Mouse (Mus musculus) inflammation-experienced regulatory T-cells, adult 6 months (primary cell): ENCODE results near the gene Rusc2. TPM values are rescaled to one million over a fixed set of nuclear protein-coding genes. Genes with fewer than 3 reads are reported as not detected.

Experiments used
- ATAC-seq: one replicate; pipeline ENCODE4 v1.8.0; 2017
- polyA plus RNA-seq, 3 experiments: library from polyadenylated mRNA; unstranded; fragments of 100-300 nt; shearing (Covaris generic); gene quantifications; one replicate each; pipeline ENCODE4 v1.2.1; 2017

The Rusc2 gene
- polyA plus RNA-seq, 3 experiments from 2014 or later, result not detected

DNA sequence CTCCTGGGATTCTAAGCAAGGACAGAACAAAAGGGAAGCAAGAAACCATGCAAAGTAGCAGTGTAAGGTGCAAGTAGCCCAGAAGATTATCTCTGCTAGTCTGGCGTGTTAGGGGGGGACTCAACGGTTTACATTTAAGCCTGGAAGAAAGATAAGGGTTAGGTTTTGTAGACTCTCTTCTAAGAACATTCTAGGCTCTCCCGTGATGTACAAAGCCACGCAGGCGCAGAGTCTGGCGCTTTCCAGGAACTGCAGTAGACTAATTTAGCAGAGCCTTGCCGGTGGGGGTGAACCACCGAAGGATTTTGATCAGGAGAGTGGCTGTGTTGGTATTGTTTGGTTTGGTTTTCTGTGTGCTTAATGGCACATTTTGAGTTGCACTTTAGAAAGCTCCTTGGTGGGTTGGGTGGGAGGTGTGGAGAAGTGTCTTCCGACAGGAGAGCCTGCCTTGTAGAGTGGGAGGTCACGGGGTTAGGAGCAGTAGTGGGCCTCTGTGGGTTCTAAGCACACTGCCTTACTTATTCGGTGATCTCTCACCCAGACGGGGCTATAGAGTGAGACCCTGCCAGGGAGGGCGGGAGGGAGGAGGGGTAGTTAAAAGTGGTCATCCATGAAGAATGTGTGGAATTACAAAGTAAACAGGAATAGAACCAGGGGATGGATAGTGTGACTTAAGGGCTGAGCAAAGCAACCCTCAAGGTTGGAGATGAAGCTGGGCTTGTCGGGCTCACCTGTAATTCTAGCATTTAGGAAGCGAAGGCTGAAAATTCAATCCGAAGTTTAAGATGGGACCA, 35.7 kb downstream of the Rusc2 start:
- ATAC-seq, result no peak

DNA sequence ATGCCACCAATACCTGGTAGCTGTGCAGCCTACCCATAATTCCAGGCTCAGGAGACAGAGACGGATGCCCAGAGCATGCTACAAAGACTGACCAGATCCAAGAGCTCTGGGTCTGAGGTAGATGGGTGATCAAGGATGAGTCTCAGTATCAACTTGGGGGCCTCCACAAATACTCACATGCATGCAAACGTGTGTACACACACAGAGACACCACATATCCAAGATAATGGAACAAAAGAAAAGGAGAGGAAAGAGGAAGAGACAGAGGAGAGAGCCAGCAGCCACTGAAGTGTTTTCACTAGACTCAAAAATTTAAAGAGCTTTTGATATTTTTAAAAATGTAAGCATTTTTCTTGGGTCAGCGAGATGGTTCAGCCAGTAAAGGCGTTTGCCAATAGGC, 36.7 kb downstream of the Rusc2 start:
- ATAC-seq, result no peak

DNA sequence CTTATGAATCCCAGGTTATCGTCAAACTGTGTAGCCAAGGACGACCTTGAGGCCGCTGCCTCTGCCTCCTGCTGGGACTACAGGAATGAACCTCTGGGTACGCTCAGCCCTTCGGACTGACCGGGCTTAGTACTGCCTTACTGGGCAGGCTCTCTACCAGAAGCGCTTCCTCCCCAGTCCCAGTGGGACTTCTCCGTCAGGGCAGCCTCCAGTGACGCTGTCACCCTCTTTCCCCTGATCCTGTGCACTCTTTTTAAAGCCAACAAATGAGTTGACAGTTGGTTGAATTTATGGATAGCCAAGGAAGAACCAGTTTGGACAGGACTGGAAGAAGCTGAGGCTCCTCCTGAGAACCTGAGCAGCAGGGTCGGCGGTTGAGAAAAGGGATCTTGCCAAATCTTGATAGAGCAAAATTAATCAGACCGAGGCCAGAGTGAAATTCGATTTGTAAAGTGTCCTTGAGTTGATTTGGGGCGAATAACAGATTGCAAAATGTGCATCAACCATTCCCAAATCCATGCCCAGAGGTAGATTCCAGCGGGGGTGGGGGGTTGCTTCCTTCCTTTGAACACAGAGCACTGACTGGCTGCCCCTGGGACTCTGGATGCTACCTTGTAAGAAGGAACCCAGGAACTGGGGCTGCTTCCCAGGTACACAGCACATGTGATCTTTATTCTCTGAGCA, 37.3 kb downstream of the Rusc2 start:
- no peak for ATAC-seq

DNA sequence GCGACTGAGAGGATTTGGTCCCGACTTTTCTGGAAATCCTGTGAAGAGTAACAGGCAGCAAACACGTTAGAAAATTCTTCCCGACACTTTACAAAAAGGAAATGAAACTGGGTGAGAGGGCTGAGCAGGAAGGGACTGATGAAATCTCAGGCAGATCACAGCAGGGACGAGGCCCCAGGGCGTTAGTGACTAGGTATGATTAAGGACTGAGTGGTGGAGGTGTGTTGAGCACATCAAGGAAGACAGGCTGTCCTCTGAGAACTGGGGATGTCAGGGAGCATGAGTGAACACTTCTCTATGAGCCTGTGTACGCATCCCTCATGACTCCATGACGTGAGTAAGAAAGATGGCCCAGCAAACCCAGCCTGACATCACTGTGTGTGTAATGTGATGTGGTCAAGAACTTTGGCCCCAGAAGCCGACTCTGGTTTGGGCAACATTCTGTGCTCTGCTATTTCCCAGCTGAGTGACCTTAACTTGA, 38.1 kb downstream of the Rusc2 start:
- ATAC-seq, result no peak

DNA sequence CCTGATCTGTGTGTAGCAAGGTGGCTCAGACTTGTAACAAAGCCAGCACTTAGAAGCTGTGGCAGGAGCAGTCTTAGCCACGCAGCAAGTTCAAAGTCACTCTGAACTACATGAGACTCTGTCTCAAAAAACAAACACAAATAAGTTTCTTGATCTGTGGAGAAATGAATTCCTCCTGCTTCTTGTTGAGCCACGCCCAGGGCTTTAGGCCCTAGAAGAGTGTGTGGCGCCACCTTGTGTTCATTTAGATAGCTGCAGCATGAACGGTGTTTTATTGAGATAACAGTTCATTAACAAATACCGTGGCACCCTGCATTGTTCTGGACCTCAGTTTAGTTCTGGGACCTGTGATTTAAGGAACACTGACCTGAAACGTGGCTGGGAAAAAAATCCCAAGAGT, 38.5 kb downstream of the Rusc2 start:
- ATAC-seq, result peak; percentile 65

DNA sequence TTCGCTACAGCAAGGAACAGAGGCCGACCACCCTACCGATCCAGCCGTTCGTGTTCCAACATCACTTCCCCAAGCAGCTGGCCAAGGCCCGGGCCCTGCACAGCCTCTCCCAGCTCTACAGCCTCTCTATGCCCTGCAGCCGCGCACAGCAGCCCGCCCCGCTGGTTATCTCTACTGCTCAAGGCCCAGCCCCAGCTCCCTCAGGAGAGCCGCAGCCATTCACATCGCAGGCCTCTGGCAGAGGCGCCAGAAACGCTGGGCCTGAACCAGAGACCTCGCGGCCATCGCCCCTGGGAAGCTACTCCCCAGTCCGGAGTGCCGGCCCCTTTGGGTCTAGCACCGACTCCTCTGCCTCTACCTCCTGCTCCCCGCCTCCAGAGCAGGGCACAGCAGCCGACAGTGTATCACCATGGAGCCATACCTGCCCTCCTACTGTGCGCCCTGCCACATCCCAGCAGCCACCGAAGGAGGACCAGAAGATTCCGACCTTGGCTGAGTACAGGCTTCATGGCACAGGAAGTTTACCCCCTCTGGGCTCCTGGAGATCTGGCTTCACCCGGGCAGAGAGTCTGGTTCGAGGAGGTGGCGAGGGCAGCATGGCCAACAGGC, 40.0 kb downstream of the Rusc2 start:
- no peak for ATAC-seq

DNA sequence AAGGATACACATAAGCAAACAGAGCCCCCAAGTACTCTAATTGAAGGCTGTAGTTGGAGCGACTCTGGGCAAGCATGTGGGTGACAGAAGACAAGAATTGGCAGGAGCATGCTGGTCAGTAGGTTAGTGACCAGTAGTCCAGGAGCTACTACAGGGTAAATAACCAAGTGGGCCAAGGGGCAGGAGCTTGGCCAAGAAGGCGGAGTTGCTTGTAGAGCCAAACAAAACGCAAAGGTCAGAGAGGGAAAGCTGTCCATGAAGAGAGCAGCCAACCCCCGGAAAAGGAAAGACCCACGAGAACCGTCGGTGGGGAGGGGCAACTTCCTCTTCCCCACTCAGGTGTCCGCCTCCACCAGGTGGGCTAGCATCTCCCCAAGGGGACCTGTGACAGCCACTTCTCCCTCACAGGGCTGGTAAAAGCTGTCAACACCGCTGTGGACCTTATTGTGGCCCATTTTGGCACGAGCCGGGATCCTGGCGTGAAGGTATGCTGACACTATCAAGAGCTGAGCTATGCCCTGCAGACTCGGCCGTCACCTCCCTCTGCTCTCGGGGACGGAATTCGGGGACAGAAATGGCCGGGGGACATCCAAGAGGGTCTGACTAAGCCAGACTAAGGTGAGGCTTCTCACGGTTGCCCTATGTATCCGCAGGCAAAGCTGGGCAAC, 41.6 kb downstream of the Rusc2 start:
- no peak for ATAC-seq

DNA sequence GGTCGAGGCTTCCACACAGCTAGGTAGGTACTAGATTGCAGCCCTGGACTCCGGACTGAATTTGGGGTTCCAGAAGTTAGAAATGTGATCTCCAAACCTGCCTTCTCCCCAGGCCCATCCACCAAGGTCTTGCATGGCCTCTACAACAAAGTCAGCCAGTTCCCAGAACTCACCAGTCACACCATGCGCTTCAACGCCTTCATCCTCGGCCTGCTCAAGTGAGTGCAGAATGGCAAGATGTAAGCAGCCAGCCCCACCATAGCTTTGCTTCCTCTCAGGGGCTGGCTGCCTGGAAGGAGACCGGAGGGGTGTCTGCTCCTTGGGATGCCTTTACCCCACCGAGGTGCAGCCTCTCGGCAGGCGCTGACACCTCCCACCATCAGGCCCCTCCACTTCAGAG, 42.3 kb downstream of the Rusc2 start:
- ATAC-seq, result no peak

DNA sequence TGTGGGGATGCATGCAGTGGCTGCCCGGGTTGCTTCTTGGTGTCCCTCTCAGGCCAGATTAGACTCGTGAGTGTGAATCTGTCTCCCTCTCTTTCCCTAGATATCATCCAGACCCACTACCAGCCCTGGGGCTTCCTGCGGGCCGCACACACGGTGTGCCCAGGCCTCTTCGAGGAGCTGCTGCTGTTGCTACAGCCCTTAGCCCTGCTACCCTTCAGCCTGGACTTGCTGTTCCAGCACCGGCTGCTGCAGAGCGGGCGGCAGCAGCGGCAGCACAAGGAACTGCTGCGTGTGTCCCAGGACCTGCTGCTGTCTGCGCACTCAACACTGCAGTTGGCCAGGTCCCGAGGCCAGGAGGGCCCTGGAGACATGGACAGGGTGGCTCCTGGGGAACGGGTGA, 43.4 kb downstream of the Rusc2 start:
- ATAC-seq, result no peak

DNA sequence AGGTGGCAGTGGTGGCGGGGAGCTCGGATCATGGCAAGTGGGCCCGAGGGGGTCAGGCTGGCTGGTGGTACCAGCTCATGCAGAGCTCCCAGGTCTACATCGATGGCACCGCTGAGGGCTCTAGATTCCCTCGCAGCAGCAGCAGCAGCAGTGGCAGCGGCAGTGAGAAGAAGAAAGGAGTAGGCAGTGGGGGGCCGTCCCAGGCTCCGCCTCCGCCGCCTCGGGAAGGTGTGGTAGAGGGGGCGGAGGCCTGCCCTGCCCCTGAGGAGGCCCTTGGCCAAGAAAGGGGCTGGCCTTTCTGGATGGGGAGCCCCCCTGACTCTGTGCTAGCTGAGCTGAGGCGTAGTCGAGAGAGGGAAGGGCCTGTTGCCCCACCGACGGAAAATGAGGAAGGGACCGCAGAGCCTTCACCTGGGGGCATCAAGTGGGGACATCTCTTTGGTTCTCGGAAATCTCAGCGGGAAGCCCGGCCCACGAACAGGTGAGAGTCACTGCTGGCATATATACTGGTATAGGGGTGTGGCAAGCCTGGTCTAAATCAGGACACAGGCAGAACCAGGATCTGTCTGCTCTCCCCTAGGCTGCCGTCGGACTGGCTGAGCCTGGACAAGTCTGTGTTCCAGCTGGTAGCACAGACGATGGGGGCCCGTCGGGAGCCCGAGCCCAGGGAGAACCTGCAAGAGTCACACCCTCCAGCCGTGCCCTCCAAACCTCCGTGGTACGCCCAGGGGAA, 44.0 kb downstream of the Rusc2 start:
- ATAC-seq, result no peak

DNA sequence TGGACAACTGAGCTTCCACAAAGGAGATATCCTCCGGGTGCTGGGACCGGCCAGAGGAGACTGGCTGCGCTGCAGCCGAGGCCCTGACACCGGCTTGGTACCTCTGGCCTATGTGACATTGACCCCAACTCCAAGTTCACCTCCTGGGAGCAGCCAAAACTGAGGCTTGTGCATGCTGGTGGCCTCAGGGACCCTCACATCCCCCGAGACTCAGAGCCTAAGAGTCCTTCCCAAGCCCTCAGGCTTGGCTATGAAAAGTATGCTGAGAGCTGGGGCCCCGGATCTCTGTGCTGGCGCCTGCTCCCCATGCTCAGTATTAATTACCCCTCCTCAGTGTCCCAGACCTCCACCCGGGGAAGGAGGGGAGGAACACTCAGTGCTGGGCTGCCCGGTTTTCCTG, 44.7 kb downstream of the Rusc2 start:
- no peak for ATAC-seq

DNA sequence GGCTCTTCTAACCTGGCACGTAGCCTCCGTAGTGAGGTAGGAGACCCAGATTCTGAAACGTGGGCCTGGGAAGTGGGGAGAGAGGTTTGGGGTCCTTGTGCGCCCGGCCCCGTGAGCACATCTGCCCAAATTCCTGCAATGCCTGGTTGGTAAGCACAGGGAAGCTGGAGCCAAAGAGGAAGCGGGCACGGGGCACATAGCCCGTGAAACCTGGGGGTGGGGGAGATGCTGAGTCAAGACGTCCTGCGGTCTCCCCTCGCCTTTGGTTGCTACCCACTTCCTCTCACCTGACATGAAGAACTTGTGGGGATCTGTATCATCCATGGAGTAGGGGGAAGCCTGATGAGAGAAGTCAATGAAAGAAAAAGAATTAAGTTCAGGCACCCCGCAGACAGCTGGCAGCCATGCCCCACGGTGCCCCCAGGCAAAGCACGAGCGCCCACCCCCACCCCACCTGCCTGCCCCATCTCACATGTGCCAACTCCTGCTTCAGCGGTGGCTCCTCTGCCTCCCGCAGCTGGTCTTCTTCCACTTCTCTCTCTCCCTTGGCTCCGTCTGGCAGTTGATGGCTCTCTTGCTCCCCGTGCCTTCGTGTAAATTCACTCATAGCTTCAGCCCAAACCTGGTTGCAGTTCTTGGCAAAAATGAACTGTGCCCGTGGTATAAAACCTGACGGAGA, 45.9 kb downstream of the Rusc2 start:
- ATAC-seq, result peak; percentile 93

DNA sequence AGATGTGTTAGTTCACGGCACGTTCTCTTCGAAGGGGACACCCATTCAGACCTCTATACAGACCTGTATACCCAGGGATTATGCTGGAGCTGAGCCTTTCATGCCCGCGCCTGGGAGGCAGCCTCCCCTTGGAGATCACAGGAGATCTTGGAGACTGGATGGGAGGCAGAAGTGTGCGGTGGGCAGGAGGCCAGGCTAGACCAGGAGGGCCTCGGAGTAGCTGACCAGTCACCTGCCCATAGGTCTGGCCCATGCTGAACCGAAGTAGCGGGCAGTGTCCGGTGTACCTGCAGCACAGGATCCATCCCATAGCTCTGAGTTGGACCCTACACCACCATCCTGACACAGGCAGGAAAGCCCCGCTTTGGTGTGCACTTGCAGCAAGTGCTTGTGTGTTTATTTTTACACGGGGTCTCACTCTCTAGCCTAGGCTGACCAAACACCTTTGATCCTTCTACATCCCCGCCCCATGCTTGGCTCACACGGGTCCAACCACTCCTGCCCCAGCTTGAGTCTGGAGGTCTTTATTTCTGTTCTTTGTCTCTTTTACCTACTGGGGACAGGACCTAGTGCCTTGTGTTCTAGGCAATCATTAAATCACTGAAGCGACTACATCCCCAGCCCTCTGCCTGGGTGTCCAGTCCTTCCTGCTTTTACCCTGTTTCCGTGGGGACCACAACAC, 46.5 kb downstream of the Rusc2 start:
- ATAC-seq, result no peak

DNA sequence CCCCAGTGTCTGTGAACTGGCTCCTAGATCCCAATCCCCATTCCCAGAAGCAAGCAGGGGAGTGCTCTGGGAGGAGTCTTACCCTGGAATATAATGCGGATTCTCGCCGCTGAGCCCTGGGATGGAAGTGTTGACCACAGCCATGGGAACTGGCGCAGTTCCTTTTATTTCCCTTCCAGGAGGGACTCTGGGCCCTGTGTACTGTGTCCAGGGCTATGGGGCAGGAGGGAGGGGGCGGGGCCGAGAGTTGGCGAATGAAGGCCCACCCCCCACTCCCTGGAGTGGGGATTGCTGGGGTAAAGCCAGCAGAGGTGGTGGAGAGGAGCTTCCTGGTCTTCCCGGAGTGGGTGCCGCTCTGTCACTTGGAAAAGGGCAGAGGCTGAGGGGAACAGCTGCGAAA, 47.2 kb downstream of the Rusc2 start, which contains the start of gene Fam166b:
TSS of gene Fam166b (minus strand) at position 189 of the 400 bp plus-strand sequence.
- no peak for ATAC-seq

DNA sequence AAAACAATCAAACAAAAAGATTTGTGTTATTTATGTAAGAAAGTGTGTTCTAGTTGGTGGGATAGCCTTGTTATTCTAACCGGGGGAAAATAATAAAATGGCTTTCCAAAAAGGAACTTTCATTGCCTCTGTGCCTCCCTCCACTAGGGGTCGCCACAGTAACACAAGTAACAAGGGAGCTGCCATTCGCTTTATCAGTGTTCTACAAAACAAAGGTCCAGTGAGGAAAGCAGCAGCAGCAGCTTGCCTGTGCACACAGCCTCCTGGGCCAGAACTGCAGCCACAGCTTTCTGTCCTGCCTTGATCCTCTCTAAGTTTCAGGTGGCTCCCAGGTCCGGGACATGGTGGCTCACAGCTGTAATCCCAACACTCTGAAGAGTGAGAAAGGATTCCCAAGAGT, 49.9 kb downstream of the Rusc2 start:
- ATAC-seq, result peak; percentile 61

DNA sequence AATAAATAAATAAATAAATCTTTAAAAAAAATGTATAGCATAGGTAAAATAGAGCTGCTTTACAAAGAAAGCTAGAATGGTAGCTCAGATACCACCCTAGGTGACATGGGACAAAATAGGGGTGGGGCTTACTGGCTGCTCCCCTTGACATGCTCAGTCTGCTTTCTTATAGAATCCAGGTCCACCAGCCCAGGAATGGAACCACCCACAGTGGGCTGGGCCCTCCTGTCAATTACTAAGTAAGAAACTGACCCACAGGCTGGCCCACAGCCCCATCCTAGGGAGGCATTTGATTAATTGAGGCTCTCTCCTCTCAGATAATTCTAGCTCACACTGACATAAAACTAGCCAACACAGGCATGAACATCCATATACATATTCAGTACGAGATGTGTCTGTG, 51.1 kb downstream of the Rusc2 start:
- no peak for ATAC-seq

DNA sequence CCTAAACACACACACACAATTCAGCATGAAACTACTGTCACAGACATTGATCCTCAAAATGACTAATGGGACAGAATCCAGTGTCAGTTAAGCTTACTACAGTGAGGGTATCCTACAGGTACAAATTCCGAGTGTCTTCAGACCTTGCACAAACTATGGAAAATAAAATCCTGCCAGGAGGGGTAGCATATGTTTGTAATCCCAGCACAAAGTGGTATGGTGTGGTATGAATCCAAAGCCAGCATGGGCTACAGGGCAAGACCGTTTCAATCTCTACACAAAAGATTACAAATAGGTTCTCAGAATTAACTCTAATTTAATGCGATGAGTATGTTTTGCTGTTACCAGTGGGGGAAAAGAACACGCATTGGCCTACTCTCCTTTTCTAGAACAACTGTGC, 59.9 kb downstream of the Rusc2 start, which contains the start of gene Tesk1:
TSS of gene Tesk1 (plus strand) at position 301 of the 400 bp plus-strand sequence.
- no peak for ATAC-seq

DNA sequence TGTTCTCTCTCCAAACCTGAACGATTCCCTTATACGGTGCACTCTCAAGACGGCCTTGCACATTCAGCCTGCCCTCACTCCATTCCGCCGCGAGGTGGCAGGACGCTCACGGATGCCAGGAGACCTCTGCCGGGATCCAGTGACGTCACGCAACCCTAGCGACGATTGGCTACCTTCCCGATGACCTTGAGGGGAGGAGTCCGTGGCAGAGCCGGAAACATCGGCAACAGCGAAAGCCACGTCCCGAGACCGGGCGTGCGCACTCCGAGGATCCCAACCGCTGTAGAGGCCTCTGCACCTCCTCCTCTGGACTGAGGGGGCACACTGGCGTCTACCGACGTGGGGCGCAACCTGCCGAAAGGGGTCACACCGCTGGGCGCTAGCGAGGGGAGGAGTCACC, 60.3 kb downstream of the Rusc2 start:
- ATAC-seq, result peak; percentile 95

DNA sequence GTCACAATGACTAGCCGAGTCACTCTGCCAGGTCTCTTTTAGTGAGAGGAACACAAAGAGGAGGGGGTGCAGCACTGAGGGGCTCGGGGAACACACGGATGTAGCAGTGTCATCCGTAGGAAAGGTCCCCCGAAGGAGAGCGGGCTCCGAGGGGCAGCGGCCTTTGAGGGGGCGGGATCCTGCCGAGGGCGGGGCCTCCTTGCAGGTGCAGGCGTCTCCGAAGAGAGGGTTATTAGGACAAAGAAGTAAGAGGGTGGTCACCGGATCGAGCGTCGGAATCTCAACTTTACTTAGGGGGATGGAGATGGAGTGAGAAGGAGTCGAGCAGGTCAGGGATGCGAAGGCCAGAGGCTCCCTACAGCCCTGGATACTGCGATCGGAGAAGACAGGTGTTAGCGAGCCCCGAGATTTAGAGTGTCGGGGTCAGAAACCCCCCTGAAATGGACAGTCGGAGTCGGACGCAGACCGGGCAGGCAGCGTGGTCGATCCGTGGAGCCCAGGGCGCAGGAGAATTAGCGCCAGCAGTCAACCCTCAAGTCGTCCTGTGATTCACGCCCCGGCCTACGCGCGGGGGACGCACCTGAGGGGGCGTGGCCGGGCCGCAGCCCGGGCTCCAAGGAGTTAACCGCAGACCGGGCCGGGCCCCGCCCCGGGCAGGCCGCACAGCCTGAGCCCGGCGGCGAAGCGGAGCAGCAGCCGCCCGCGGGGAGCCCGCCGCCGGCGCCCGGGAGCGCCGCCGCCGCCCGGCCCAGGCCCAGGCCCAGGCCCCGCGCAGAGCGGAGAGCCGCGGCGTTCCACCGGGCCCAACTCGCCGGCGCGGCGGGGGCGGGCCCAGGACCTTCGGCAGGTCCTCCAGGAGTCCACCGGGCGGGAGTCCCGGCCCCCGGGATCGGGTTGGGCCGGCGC, 60.9 kb downstream of the Rusc2 start:
- ATAC-seq, result peak; percentile 26

DNA sequence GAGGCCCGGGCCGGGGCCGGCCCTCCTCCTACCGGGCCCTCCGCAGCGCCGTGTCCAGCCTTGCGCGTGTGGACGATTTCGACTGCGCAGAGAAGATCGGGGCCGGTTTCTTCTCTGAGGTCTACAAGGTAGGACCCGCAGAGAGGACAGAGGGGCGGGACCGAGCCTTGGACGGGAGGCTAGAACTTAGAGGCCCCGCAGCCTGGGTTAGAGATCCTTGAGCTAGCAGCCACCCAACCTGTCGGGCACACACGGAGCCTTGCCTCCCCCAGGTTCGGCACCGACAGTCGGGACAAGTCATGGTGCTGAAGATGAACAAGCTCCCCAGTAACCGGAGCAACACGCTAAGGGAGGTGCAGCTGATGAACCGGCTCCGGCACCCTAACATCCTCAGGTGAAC, 61.7 kb downstream of the Rusc2 start:
- ATAC-seq, result no peak
